Mouse (Mus musculus): ENCODE measurements around the gene Tmem30a.

DNA sequence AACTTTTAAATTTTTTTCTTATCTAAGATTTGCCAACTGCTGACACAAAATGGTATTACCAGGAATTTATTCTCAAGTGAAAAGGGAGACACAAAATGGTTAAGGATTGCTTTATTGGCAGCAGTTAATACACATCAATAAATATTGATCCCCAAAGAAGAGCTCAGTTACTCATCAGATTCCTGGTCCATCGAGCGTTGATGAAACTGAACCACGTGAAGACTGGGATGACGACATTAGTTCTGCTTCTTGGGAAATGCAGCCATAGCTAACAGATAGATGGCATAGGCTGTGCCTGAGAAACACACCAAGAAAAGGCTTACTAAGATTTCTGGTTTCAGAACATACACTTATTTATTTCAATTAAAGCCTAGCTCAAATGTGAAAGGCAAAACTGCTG is 38.0 kb downstream of the Tmem30a start:
- no peak for TF ChIP-seq POLR2A (IDR thresholded peaks at IDR 0.05; ENCODE audit: borderline replicate concordance, insufficient read depth, low read length)
- TF ChIP-seq CTCF (IDR thresholded peaks at IDR 0.05; ENCODE audit: borderline replicate concordance, insufficient read depth, low read depth, low read length), result no peak

All from cerebellum, adult 2 months (tissue).